Mouse (Mus musculus) brain, embryonic 14.5 days (tissue): ENCODE data around the gene Pde4d. TPM values are rescaled to one million over a fixed set of nuclear protein-coding genes. Genes with fewer than 3 reads are reported as not detected.

Experiments used
- DNase-seq: peaks from one replicate; pipeline ENCODE4 v3.0.0-alpha.2; 2011; ENCODE audit warnings: low read depth
- CTCF ChIP-seq: fragments of 200-500 bp; IDR thresholded peaks from 2 replicates; pipeline ENCODE4 v1.5.1; 2012; ENCODE audit warnings: inconsistent platforms, mild to moderate bottlenecking, moderate library complexity, borderline replicate concordance; ENCODE audit not compliant: insufficient read depth, insufficient read length; ENCODE audit errors: extremely low read depth
- POLR2A ChIP-seq: fragments of 200-500 bp; IDR thresholded peaks from 2 replicates; pipeline ENCODE4 v1.6.1; 2012; ENCODE audit warnings: mild to moderate bottlenecking, inconsistent platforms, borderline replicate concordance; ENCODE audit not compliant: poor library complexity, insufficient read depth, insufficient read length, severe bottlenecking; ENCODE audit errors: extremely low read depth
- polyA plus RNA-seq: library from polyadenylated mRNA; depleted of rRNA; stranded (reverse); fragments of >200 nt; gene quantifications from 2 replicates; pipeline ENCODE4 v1.2.3, GENCODE M21; 2012

Gene Pde4d
- polyA plus RNA-seq, 1 experiment, result 34.9 TPM

DNA sequence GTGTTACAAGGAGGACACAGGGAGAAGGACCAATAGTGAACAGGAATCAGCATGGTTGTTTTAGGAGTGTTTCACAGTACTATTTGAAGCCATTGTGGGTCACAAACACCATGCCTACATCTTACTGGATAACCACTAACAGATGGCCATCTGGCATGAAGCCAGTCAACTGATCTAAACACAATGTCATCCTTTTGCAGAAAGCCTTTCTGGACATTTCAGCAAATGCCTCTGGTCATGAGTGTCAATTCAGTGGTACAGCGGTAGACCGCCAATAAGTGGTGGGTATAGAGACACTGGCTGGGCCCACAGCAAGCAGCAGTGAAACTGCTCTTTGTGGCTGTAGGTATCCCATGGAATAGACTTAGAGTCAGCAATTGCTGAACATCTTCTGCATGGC is 151.3 kb downstream of the Pde4d start:
- peak; percentile 35 for DNase-seq
- TF ChIP-seq CTCF (no peak), POLR2A (no peak)

DNA sequence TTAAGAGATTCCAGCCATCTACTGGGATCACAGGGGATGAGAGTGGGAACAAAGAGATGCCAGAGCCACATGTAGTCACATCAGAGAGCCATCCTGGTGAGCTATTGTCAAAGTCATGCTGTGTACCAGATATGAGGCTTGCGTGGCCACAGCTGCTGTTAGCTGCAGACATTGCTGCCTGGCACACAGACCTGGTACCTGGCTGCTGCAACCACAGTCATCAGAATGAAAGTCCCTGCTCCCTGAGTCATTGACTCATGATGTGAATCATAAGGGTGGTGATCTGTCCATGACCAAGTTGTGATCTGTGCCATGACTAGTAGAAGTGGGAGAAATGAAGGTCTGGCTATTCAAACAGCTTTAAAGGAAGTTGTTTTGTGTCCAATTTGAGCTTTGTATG is 153.8 kb downstream of the Pde4d start:
- TF ChIP-seq POLR2A (no peak), CTCF (no peak)

DNA sequence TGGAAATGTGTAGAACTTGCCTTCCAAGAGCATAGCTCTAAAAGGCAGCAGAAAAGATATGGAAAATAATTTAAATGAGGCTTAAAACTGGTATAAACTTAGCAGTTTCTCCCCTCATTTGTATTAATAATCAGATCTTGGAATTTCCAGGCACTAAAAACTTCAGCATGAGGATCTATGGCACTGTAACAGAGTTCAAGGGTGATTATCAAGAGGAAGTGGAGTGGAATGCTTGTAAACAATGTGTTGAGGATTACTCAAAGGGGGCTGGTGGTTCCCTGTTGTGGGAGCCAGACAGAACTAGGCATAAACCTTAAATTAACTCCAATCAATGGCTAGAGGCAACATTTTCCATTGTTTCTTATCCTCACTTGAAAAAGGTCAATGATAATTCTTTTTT is 154.5 kb downstream of the Pde4d start:
- no peak for TF ChIP-seq POLR2A
- no peak for TF ChIP-seq CTCF
- DNase-seq, result no peak

More for the DNA sequence above, 153.8 kb downstream of the Pde4d start:
- DNase-seq, result peak; percentile 16

DNA sequence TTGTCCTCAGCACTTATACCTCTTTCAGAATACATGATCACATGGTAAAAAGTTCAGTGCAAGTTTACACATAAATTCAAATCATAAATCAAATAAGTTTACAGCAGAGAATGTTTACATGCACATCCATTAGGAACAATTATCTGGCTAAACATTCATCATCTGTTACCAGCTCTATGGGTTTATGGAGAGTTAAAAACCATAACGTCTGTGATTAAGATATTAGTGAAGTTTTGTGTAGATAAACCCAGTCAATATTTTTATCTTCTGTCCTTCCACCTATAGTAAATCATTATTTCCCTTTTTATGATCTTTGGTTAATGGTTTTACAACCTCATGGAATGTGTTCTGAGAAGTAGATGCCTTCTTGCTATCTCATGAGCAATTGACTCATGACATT is 168.5 kb downstream of the Pde4d start:
- DNase-seq, result no peak
- no peak for TF ChIP-seq POLR2A
- no peak for TF ChIP-seq CTCF

DNA sequence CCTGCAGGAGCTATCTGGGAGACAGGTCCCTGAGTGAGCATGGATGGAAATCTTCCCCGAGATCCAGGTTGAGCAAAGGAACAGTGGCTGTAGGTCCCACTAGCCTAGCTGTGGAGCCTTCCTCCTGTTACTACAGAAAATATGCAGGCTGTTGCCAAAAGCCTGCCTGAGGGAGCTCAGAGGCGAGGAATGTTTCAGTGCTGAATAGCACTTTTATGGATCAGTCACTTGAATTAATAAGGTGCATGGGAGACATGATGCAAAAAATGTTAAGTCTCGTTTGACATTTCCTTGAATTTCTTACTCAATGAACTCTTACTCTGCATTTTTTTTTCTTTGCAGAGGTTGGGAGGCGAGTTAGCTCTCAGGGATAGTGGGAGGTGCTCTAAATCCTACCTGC is 172.9 kb downstream of the Pde4d start:
- TF ChIP-seq CTCF, result no peak
- DNase-seq, result peak; percentile 14

DNA sequence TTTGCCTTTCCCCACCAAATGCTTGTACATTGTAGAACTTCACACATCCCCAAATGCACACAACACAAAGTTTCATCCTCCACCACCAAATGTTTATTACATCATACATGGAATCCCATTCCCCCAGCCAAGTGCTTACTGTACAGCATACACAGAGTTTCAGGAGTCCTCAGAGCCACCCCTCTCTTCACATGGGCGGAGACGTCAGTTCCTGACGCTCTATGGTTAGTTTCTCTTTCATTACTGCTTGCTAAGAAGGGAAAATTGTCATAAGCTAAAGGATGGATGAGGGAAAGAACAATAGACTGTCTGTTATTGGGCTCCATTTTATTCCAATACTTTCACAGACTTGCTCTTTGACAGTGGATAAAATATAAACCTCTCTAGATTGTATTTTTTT is 174.2 kb downstream of the Pde4d start:
- TF ChIP-seq CTCF (no peak), POLR2A (no peak)

DNA sequence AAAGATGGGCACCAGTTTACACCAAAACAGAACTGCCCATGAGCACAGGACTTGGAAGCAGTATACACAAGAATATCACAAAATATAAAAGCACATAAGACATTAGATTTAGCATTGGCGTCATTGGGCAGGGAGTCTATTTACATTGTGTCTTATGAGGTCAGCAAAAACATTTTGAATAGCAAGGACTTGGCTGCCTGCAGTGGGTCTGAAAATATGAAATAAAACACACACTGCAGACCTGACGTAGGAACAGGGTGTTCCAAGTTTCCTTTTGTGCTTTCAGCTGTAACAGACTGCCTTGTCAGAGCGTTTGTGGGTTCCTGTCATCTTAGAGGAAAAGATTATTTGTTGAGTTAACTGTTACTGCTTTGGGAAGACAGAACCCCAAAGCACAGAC is 176.4 kb downstream of the Pde4d start:
- TF ChIP-seq POLR2A, result no peak
- TF ChIP-seq CTCF, result no peak
- DNase-seq, result no peak

More for the DNA sequence above, 174.2 kb downstream of the Pde4d start:
- no peak for DNase-seq

DNA sequence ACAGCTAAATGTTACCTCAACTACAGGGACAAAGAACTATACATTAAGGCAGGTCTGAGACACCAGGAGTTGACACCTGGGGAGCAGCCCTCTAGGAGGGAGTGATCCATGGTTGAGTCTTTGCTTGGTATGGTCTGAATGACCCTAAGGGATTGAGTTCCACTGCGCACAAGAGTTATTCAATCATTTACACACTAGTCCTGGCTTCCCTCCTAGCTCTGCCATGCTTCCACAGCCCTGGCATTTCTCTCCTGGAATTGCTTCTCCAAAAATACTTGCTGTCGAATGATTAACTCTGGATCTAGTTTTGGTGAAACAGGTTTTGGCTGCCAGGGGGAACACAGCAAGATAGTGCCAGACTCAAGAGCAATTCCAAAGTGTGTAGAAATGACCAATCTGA is 178.8 kb downstream of the Pde4d start:
- DNase-seq, result no peak

DNA sequence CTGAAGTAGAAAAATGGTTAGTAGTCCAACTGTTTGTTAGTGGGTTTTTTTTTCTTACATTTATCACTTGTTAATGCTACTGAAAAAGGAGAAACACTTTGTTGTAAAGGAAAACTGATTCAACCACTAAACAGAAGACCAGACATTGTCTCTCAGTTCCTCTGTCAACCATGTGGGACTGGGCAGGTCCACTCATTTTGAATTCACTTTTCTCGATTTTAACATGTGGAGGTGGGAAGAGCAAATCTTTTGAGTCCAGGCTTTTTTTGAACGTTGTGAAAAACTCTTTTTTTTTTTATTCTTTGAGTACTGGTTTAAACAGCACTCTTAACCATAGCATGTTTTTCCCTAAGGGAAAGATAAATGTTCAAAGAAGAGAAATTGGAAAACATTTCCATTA is 180.8 kb downstream of the Pde4d start:
- TF ChIP-seq CTCF, result no peak
- DNase-seq, result no peak

More for the DNA sequence above, 178.8 kb downstream of the Pde4d start:
- no peak for TF ChIP-seq POLR2A
- TF ChIP-seq CTCF, result no peak

DNA sequence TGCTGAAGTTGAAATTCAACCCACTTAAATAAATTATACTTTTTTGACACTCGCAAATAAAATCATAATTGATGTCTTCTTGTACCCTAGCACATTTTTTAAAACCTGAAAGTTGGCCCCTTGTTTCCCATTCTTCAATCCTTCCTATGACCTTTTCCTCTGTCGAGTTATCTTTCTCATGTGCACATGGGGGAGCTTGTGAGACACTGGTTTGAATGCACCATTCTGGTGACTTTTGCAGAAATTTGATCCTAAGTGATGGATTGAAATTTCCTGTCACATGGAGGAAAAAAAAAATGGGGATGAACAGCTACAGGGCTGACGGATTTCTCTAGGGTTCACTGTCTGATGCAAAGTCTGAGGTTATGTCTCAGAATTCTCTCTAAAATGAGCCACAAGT is 181.5 kb downstream of the Pde4d start:
- DNase-seq, result no peak

DNA sequence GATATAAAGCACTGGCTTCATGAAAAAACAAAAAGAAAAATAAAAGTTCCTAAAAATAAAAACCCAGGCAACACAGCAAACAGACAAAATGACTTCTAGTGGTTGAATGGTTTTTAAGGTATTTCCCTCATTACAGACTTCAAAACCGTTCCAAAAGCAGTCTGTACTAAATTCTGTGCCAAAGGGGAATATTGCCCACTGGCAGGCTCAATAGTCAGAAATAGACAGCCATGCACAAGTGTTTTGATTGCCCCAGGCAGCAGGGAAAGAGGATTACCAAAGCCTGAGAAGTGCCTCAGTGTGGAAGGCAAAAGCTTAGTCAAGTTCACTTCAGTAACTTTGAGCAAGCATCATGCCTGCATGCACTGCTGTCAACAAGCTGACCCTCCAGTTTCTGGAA is 186.8 kb downstream of the Pde4d start:
- DNase-seq, result peak; percentile 35
- no peak for TF ChIP-seq POLR2A
- TF ChIP-seq CTCF, result no peak

More for the DNA sequence above, 181.5 kb downstream of the Pde4d start:
- TF ChIP-seq POLR2A (no peak), CTCF (no peak)

DNA sequence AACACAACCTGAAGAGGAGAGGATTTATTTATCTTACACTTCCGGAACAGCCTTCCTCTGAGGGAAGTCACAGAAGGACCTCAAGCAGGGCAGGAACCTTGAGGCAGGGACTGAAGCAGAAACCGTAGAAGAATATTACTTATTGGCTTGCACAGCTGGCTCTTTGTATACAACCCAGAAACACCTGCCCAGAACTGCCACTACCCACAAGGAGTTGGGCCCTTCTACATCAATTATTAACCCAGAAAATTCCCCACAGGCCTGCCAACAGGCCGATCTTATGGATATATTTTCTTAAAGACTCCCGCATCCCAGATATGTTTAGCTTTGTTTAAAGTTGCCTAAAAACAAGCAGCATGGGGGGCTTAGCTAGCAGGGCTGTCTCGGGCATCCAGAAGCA is 192.5 kb downstream of the Pde4d start:
- TF ChIP-seq POLR2A (no peak), CTCF (no peak)

DNA sequence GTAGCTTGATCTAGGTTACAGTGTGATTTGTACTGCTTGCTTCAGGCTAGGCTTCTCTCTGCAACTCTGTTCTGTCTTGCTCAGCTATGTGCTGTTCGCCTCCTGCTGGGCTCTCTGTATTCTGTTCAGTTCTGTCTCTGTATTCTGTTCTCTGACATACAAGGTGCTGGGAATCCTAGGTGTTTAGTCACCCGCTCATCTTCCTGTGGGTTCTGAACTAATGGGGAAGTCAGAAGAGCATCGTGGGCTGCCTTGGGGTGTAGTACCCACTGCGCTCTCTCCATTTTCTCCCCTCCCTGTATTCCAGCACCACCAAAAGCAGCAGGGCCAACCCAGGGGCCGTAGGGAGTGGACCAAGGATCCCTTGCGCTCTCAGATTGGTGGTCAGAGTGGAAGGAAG is 197.1 kb downstream of the Pde4d start:
- TF ChIP-seq CTCF (no peak), POLR2A (no peak)
- no peak for DNase-seq

More for the DNA sequence above, 192.5 kb downstream of the Pde4d start:
- DNase-seq, result no peak

DNA sequence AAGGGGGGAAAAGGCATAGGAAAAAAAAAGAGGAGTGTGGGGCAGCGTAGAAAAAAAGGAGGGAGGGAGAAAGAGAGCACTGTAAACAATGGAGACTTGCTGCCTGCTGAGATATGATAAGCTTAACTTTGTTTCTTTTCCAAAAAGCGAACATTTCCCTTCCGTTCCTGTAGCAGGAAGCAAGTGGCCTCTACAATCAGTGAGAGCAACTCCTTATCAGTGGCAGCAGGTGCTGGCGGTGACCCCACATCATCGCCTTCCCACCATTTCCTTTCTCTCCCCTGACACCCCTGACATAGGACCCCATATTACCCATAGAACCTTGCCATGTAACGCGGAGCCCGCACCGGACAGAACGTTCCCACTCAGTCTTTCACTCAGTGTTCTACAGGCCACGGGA is 197.5 kb downstream of the Pde4d start:
- no peak for TF ChIP-seq CTCF
- TF ChIP-seq POLR2A, result no peak
- DNase-seq, result no peak
